Mouse (Mus musculus): ENCODE results near the gene Pink1.
A peak's percentile ranks its signal among the peaks of the same experiment; 100 is the strongest.

Gene Pink1

DNA sequence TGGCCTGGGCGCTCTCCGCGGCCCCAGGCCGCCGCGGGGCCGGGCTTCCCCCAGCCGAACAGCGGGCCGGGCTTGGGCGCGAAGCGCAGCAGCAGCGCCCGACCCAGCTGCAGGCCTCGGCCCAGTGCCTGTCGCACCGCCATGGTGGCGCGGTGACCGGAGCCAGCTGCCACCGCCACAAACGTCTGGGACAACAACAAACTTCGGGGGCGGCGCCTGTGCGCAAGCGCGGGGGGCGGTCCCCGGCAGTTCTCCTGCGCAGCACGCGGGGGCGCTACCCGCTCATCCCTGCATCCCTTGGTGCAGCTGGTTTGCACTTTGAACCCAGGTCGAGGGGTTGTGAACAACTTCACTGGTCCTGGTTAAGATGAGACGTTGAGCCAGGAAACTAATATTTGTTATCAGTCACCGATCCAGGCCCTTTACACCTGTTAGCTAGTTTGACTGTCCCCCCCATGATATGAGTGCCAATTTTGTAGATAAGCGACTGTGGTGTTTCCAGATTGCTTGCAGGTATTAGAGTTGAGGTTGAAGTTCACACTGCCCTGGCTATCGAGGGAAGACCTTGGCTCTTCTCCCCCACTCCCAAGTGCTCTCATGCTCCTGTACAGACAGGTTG is at the start of gene Pink1:
Gene Pink1, minus strand, starts transcription at position 231 of the 619 bp plus-strand sequence.
- DNase-seq (ENCODE audit: extremely low read depth, low read depth) = no peak

DNA sequence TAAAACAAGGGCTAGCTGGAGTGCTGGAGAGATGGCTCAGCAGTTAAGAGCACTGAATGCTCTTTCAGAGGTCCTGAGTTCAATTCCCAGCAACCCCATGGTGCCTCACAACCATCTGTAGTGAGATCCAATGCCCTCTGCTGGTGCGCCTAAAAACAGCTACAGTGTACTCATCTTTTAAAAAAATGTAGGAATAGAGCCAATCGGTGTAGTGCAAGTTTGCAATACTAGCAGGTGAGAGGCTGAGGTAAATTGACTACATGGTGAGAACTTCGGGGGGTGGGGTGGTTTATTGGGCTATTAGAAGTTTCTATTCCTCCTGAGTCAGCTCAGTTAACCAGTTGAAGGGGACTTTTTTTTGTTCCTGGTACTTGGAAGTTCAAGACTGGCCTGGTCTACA is 49.0 kb upstream of the Pink1 start:
- DNase-seq (ENCODE audit: extremely low read depth, low read depth) = no peak

DNA sequence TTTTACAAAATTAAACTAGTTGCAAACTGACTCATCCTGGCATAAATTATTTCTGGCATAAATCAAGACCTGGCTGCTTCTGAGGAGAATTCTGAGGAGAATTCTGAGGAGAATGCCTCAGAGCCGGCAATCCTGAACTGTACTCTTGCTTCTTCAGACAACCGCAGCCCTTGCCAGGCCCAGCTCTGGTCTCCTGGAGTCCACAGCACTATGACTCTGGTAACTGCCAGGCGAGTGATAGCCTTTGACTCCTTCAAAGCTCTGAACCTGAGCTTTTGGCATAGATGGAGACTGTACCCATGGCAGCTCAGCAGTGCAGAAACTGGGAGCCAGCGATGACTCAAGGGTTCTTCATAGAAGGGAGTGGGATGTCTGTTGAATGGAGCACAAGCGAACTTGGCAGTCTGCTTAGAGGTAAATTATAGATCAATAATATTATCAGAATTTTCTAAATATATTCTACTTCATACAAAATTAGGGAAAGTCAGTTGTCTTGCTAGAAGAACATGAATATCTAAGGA is 44.9 kb upstream of the Pink1 start:
- DNase-seq (ENCODE audit: extremely low read depth, low read depth) = no peak

DNA sequence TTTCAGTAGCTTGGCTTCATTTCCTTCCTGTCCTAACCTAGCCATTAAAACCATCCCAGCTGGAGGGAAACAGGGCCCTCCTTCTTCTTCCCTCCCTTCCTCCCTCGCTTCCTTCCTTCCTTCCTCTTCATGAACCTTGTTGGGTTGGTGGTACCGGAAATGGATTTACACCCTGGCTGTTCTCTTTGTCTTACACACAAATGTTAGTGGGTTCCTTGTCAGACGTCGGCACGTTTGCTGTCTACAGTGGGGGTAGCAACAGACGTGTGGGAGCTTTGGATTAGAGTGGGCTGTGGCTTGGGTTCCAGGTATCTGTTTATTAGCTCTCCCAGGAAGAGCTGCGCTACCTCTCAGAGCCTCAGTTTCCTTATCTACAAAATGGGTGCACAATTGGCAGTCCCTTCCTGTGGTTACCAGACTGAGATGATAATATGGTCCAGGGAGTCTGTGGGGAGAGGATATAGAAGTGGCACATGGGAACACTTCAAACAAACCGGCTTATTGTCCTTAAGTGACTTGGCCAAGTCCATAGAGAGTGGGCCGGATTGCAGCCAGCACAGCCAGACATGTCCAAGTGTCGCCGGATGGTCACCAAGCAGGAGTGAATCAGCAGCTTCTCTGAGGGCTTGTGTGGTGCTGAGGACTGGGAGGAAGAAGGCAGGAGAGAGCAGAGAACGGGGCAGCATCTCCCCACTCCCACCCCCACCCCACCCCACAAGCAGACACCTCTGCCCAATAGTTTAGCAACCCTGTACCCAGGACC is 42.6 kb upstream of the Pink1 start:
- DNase-seq (ENCODE audit: extremely low read depth, low read depth) = peak; percentile 74

DNA sequence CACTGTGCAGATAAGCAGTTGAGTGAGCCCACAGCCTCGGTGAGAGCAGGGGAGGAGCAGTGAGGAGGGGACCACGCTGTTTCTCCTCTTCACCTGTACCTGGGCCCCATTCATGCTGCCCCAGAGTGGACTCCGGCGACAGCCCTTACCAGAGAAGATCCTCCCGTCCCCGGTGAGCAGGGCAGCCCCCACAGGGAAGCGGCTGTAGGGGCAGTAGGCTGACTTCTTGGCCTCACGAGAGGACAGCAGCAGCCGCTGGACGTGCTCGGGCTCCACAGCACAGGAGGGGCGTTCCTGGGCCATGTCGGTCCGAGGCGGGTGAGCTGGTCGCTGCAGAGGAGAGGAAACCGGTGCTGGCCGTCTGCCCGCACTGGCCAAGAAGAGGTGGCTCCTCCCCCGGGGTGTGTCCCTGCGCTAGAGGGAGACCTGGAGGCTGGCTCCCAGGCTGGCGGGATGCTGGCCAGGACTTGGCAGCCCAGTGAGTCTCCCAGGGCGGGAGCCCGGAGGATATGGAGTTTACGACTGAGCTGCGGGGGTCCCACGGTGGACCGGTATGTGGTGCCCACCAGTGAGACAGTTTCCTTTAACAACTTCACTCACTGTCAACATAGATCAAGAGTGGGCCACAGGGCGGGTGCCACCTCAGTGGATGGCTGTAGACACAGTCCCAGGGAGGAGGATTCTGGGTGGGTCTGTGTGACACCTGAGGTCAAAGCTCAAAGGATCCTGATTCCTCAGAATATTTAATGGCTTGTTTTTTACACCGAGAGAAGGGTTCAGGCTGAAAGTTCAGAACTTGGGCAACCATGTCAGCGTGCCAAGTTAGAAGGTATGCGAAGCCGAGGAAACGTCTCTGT is 41.8 kb upstream of the Pink1 start, which contains the start of gene Cda:
Gene Cda, minus strand, starts transcription at position 352 of the 857 bp plus-strand sequence.
- DNase-seq (ENCODE audit: extremely low read depth, low read depth) = peak; percentile 47

DNA sequence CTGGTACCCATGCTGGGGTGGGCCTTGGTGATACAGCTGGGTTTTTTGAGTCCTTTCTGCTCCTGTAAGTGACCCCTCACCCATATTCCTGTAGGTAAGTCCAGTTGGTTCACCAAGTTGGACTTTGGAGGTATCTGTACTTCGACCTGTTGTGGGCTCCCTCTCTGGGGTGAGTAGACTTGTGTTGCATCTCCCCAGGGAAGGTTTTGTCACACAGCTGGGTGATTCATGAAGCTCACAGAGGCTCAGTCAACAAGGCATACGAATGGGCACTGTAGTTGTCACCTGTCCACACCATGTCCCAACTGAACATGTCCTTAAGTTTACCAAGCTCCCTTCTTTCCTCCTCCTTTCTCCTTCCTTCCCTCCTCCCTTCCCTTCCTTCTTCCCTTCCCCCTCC is 40.5 kb upstream of the Pink1 start:
- no peak for DNase-seq (ENCODE audit: extremely low read depth, low read depth)

DNA sequence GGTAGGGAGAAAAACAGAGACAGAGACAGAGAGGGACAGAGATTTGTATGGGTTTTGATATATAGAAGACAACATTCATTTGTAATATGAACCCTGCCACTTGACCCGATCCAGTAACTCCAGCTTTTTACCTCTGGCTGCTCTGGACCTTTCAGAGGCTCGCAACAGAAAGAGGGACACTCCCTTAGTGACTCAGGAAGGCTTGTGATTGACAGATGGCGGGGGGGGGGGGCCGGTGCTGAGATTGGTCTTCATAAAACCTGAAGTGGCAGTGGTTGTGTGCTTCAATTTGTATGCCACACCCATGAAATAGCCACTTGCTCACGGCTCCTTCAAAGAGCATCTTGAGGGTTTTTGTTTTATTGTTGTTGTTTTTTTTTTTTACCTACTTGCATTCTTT is 37.4 kb upstream of the Pink1 start:
- DNase-seq (ENCODE audit: extremely low read depth, low read depth) = no peak

DNA sequence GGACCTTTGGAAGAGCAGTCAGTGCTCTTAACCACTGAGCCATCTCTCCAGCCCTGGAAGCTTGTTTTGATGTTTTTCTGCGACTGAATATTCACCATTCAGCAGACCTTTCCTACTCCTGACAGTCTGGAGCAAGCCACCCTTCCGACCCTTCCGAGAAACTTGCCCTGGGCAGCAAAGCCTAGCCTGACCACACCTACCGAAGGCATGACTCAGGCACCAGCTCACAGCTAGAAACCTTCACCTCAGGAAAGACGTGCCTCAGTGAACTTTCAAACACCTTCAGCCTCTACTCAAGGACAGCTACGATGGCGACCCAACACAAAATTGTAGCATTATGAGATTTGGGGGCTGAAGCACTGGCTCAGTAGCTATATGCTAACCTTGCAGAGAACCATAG is 36.8 kb upstream of the Pink1 start:
- DNase-seq (ENCODE audit: extremely low read depth, low read depth) = no peak

DNA sequence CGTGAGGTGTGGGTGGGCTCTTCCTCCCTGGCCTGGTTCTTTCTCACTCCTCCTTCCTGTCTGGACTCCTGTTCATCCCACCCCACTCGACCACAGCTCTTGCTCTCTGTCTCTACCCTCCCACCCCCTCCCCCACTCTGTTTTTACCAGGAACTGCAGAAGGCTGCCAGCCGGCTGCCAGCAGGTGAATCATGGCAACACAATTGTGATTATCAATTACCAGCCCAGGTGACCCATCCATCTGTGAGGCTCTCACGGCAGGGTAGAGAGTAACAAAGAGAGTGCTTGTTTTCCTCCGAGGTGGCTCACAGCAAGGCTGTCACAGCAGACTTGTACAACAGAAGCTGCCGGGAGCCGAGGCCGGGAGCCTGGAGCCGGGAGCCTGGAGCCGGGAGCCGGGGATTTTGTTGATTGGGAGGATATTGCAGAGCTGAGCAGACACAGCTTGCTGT is 35.3 kb upstream of the Pink1 start:
- DNase-seq (ENCODE audit: extremely low read depth, low read depth) = no peak

DNA sequence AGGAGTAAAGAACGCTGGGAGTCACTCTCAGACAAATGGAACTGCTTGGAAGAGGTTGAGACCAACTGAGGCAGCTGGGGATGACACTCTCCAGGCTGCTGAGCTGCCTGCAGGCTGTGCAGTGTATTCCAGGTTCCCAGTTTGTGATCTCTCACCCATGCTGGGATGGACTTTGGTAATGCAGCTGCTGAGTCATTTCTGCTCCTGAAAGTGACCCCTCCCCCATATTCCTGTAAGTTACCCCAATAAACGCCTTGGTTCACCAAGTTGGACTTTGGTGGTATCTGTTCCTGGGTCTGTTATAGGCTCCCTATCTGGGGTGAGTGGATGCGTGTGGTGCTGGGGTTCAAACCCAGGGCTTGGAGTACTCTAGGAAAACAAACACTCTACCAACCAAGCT is 32.1 kb upstream of the Pink1 start:
- no peak for DNase-seq (ENCODE audit: extremely low read depth, low read depth)

DNA sequence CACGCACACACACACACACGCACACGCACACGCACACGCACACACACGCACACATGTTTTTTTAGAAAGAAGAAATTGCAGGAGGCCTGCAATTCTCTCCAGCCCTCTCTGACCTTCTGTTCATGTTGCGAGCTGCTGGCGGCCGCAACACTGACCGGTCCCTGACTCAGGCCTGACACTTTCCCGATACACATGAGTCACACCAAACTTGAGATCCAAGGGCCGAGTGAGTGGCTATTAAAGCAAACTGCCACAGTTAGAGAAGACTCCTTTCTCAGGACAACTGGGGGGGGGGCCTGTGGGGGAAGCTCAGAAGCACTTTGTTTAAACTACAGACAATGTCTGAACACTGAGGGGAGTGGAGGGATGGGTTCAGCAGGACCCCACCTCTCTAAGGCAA is 30.4 kb upstream of the Pink1 start:
- DNase-seq (ENCODE audit: extremely low read depth, low read depth) = no peak

DNA sequence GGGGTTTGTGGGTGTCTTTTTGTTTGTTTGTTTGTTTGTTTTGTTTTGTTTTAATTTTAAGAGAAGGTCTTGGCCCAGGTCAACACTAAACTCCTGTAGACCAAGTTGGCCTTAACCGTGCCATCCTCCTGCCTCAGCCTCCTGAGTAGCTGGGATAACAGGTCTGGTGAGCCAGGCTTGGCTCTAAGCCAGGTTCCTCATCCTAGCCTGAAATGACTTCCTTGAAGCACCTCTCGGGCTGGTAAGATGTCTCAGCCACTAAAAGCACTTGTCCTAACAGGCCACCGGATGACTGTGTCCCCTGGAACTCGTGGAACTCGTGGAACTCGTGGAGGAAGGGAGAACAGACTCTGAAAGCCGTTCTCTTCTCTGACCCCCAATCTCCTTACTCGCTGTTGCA is 30.0 kb upstream of the Pink1 start:
- peak; percentile 45 for DNase-seq (ENCODE audit: extremely low read depth, low read depth)

DNA sequence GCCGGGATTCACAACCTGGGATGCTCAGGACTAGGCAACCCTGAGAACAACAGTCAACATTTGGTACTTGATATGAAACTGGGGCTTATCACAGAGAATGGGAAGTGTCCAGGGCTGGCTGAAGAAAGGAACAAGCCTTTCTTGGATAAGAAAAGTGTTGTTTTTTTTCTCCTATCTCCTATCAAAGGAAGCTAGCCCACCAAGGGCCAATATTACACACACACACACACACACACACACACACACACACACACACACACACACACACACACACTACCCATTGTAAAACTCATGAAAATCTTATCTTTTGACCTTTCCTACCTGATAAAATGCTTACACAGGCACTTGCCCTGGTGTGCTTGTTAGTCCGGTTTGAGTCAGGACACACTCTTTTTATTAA is 29.4 kb upstream of the Pink1 start:
- peak; percentile 28 for DNase-seq (ENCODE audit: extremely low read depth, low read depth)

DNA sequence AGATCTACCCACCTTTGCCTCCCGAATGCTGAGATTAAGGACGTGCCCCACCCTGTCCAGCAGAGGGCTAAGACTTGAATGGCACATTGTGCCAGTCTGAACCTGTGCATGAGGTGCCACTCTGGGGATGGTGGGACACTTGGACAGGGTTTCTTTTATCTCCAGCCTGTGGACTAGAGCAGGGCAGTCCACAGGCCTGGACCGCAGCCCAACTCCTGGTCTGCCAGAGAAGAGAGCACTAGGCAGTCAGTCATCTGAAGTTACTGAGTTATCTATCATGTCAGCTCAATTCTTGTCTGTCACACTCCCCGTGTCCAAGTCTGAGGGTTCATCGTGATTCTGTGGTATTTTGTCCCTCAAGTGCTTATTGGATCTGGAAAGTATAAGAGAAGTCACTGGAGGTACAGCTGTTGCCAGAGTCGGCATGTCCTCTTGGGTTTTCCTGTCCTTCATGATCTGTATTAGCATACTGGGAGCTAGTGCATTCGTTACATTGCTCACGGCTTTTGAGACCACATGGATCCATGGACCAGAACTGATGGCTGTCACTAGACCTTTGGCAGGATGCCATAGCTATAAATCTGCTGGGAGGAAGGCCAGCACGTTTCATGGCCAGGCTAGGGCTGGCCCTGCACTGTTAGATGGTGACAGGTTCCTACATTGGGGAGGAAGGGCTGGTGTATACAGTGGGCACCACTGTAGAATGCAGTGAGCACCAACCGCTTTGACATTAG is 27.5 kb upstream of the Pink1 start:
- no peak for DNase-seq (ENCODE audit: extremely low read depth, low read depth)

DNA sequence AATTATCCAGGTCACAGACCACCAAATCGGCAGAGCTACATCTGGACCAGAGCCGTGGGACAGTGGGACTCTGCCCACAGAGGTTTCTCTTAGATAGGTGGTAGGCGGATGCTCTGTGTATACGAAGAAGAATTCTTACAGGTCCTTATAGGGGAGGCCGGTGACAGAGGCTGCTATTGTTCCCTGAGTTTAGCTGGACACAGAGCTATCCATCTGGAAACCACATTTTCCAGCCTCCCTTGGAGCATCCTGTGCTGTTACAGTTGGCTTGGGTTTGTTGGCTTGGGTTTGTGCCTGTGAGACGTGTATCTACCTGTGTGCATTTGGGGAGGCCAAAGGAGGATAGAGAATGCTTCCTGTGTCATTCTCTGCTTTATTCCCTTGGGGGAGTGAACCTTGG is 26.6 kb upstream of the Pink1 start:
- DNase-seq (ENCODE audit: extremely low read depth, low read depth) = no peak

DNA sequence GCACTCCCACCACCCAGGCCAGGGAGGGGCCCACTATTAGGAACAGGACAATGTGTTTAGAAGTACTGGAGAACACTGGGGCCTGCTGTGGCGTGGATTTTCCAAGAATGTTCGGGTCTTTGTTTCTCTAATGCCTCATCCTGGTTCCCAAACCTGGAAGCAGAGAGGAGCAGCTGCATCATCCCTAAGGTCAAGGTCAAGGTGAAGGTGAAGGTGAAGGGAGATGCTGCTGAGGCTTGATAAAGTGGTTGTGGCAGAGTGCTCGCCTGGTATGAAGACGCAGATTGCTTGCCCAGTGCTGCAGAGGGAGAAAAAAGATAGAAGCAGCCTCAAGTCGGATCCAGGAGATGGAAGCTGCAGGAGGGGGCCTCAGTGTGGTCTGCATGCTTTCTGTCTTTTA is 25.7 kb upstream of the Pink1 start:
- DNase-seq (ENCODE audit: extremely low read depth, low read depth) = no peak

DNA sequence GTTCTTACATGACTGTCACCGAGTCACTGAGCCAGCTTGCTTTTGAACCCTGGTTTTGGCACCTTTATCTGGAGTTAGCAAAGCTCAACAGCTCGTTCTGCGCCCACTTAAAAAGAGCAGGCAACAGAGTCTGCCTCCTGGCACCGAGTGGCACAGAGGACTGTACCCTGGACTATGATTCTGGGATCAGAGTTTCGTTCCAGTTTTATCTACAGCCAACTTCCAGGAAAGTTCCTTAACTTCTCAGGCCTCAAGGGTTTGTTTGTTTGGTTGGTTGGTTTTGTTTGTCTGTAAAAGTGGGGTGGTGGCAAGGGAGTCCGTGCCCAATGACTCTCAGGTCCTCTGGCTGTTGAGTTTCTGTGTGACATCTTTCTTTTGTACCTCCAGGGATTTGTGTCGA is 22.6 kb upstream of the Pink1 start:
- no peak for DNase-seq (ENCODE audit: extremely low read depth, low read depth)

DNA sequence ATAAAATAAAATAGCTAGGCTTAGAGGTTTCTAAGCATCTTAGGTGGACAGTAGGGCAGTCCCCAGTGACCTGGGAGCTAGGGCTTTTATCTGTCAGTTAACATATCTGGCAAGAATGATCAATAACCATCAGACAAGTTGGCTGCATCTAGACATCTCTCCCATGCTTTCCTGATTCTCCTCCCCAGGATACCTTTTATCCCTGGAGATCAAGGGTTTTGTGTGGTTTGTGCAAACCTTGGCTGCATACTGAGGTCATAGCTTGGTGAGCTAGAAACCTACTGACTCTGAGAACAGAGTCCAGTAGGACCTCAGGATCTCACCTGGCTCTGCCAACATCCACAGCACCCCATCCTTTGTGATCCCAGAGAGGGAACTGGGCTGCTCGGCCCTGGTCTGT is 21.2 kb upstream of the Pink1 start:
- no peak for DNase-seq (ENCODE audit: extremely low read depth, low read depth)

DNA sequence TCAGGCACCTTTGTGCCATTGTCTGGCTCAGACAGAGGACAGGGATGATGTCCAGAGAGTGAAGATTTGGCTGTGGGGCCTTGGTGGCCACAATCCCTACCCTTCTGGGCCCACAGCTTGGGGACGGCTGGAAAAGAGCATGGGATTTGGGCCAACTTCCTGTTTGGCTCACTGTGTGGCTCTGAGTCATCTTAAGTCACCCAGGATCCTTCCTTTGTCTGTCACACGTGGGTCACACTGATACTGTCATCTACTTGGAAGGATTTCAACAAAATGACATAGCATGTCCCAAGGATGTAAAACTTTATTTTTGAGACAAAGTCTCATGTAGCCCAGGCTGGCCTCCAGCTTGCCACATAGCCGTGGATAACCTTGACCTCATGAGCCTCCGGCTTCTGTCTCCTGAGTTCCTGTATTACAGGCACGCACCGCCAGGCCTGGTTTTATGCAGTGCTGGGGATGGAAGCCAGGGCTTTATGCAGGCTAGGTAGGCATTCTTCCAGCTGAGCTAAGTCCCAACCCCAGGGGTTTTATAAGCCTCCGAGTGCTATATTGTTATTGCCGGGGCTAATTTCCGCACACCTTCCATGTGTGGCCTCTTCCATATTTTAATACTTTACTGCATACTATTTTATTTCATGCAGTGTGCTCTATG is 18.9 kb upstream of the Pink1 start:
- peak; percentile 60 for DNase-seq (ENCODE audit: extremely low read depth, low read depth)

DNA sequence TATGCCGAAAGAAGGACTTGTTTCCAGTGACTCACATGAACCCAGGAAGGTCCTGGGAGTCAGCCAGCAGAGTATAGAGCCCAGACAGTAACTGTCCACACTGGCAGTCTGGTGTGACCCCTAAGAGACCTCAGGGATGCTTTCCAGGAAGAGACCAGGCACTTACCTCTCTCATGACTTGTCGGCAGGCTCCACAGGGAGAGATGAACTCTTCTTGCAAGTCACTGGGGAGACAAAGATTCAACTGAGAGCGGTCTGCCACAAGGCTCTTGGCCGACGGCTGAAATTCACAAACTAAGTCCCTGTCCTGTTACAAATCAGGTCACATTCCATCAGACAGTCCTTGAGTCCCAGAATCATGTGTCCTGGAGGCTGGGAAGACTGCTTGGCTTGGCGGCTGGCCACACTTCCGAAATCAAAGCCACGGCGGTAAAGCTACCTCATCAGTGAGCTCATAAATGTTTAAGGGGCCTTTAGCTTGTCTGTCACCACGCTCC is 17.3 kb upstream of the Pink1 start:
- DNase-seq (ENCODE audit: extremely low read depth, low read depth) = no peak

DNA sequence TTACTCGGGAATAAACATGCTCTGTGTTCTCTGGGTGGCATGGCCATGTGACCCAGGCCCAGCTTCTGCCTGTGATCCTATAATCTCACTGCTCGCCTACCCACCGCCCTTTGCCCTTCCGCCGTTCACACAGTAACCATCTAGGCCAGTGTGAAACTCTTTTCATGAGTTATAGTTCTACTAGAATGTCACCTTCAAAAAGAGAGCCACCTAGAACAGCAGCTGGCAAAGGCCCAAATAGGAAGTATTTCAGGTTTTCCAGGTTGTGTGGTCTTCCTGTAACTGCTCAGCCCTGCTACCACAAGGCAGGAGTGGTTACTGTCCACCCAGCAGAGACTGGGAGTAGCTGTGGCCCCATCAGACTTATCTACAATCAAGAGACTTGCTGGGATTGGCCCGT is 16.7 kb upstream of the Pink1 start:
- no peak for DNase-seq (ENCODE audit: extremely low read depth, low read depth)

All from MEL-GATA-1-ER (cell line).